Mouse (Mus musculus): Measurements from ENCODE around the gene Naip2.

GRCm38 (mm10) chr13:100200778-100201177 lies 1.1 kb downstream of the Naip2 start:
- TF ChIP-seq CTCF (IDR thresholded peaks at IDR 0.05; ENCODE audit: extremely low read depth, insufficient read length, insufficient replicate concordance, low read depth, low read length) = no peak
- no peak for TF ChIP-seq POLR2A (IDR thresholded peaks at IDR 0.05; ENCODE audit: low read depth, low read length)

Data from small intestine, adult 2 months (tissue).